Mouse (Mus musculus) brain, embryonic 14.5 days (tissue): ENCODE measurements around the gene Gm12184. TPM values are rescaled to one million over a fixed set of nuclear protein-coding genes. Genes with fewer than 3 reads are reported as not detected.
"Not testable (repeated sequence)": the region's sequence is repeated elsewhere in the genome, so short reads cannot be mapped to it uniquely, and the experiment has no call there.

Source experiments
- DNase-seq: peaks from one replicate; pipeline ENCODE4 v3.0.0-alpha.2; 2011; ENCODE audit warnings: low read depth
- CTCF ChIP-seq: fragments of 200-500 bp; IDR thresholded peaks from 2 replicates; pipeline ENCODE4 v1.5.1; 2012; ENCODE audit warnings: inconsistent platforms, mild to moderate bottlenecking, moderate library complexity, borderline replicate concordance; ENCODE audit not compliant: insufficient read depth, insufficient read length; ENCODE audit errors: extremely low read depth
- POLR2A ChIP-seq: fragments of 200-500 bp; IDR thresholded peaks from 2 replicates; pipeline ENCODE4 v1.6.1; 2012; ENCODE audit warnings: mild to moderate bottlenecking, inconsistent platforms, borderline replicate concordance; ENCODE audit not compliant: poor library complexity, insufficient read depth, insufficient read length, severe bottlenecking; ENCODE audit errors: extremely low read depth
- polyA plus RNA-seq: library from polyadenylated mRNA; depleted of rRNA; stranded (reverse); fragments of >200 nt; gene quantifications from 2 replicates; pipeline ENCODE4 v1.2.3, GENCODE M21; 2012

Gene Gm12184
- polyA plus RNA-seq, 1 experiment = 34.5 TPM

DNA sequence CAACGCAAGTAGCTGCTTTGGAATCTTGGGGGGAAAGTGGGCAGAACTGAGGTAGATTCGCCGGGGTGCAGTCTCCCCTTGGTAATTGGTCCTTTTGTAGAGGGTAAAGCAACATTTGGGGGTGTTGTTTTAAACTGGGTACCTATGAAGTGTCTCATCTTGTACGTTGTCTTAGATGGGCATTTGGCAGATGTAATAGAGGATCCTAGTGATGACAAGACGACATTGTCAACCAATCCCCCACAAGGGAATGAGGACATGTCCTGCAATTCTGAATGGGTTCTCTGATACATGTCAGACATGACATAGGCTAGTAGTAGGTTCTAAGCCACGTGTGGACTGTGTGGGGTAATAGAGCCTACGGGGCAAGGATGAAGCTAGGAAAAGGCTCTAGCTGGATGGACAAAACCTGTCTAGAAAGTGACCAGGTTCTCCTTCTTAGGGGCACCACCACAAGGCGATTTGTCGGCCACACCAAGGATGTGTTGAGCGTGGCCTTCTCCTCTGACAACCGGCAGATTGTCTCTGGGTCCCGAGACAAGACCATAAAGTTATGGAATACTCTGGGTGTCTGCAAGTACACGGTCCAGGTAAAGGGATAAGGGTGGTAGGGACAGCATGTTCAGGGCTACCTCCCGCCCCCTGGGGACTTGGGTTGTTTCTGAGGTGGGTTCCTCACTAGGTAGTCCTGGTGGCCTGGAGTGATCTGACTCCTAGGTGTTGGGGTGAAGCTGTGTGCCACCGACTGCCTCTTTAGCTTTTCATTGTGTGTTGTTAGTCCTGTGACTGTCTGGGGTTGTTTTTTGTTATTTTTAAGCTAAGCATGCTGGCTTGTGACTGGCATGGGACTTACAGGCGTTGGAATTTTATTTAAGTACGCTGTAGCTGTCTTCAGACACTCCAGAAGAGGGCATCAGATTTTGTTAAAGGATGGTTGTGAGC lies 24.4 kb downstream of the Gm12184 start:
- no peak for DNase-seq
- TF ChIP-seq CTCF (no peak), POLR2A (no peak)

GRCm38 (mm10) chr11:48799921-48800701 lies 26.3 kb downstream of the Gm12184 start, which contains the start of gene Rack1:
Gene Rack1 (plus strand): TSS chr11:48800332.
- DNase-seq = peak; percentile 98
- TF ChIP-seq POLR2A (peak; percentile 60; the same call in 1 of the 2 replicates), CTCF (no peak)

GRCm38 (mm10) chr11:48798984-48799920 lies 27.2 kb downstream of the Gm12184 start:
- no peak for TF ChIP-seq CTCF
- no peak for TF ChIP-seq POLR2A
- DNase-seq = no peak

GRCm38 (mm10) chr11:48798308-48798707 lies 28.1 kb downstream of the Gm12184 start:
- no peak for DNase-seq
- TF ChIP-seq CTCF (no peak), POLR2A (no peak)

DNA sequence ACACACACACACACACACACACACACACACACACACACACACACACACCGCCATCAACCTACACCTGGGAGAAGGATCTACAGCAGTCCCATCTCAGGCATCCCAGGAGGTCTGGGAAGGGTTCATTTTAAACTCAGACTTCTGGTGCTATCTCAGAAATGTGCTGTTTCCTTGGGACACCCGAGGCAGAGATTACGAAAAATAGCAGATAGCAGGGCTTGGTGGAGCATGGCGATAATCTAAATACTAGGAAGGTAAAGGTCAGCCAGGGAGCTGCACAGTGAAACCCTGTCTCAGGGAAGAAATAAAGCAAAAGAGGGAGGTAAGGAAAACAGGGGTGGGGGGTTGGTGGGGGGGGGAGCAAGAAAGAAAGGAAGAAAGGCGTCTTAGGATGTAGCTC lies 29.2 kb downstream of the Gm12184 start:
- DNase-seq = no peak
- TF ChIP-seq CTCF = no peak
- no peak for TF ChIP-seq POLR2A

GRCm38 (mm10) chr11:48796290-48796689 lies 30.2 kb downstream of the Gm12184 start:
- no peak for DNase-seq
- TF ChIP-seq POLR2A (no peak), CTCF (peak; percentile 1; the same call in 1 of the 2 replicates)

DNA sequence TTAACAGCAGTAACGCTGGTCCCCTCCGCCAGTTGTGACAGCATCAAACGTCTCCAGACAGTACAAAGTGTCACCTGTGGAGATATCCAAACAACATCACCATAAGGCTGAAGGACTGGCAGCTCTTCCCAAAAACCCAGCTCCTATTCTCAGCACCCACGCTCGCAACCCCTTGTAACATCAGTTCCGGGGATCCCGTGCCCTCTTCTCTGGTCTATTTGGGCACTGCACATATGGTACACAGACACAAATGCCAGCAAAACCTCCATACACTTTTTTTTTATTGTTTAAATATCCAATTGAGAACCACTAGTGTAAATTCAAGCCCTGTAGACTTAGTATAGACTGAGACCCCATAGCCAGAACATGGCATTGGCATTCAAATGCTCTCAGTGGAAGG lies 31.2 kb downstream of the Gm12184 start:
- DNase-seq = no peak
- TF ChIP-seq CTCF = no peak

- TF ChIP-seq CTCF (no peak), POLR2A (no peak)
- DNase-seq = no peak
Measured at GRCm38 (mm10) chr11:48793184-48793583, 33.3 kb downstream of the Gm12184 start.

DNA sequence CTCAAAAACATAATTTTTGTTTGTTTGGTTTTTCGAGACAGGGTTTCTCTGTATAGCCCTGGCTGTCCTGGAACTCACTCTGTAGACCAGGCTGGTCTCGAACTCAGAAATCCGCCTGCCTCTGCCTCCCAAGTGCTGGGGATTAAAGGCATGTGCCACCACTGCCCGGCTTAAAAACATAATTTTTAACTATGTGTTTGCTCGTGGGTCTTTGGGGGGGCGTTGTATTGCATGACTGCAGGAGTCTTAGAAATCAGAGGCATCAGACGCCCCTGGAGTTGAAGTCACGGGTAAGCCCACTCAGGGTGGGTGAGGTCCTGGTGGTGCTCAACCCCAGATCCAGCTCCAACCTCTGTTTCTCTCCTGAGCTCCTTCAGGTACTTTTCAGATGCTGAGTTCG lies 34.6 kb downstream of the Gm12184 start:
- DNase-seq = not testable (repeated sequence)

DNA sequence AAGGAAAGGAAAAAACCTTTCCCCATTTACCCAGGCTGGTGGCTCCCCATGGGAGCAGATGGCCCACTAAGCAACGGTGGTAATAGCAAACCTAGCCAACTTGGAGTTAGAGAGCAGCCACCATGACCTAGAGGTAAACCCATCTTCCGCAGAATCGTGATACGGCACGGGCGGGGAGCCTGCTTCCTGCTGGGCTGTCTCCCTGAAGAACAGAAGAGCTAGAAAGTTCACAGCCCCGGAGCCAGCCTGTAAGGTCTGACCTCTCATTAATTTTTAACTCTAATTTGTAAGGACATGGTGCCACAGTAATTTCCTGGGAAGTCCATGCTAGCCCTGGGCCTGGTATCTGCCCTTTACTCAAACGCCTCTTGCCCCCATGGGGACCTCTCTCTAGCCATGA lies 35.5 kb downstream of the Gm12184 start:
- TF ChIP-seq POLR2A (no peak), CTCF (no peak)

DNA sequence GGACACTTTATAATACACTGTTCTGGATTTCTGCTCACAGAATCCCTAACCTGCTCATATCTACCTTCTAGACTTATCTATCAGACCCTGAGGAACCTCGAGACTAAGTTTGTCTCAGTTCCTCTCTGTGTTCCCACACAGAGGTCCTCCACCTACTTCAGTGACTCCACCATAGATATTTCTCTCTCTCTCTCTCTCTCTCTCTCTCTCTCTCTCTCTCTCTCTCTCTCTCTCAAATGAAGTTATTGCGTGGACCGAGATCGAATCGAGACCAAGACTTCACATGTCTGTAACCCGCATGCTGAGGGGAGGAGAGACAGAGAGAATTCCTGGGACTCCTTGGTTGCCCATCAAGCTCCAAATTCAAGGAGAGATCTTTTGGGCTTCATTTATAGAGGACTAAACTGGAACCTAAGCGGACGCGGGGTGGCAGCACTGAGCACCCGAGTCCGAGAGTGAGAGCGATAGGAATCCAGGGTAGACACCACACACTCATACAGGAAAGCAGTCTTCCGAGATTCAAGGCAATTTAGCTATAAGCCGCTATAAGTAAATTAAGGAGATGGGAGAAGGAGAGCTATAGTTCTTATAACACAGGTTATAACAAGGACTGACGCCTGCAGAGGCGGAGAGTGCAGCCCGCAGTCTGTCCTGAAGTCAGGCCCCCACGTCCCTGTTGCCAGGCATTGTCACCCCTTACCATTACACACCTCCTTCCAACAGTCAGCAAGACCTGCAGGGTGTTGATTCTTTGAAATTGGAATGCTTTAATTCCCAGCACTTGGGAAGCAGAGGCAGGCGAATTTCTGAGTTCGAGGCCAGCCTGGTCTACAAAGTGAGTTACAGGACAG lies 36.3 kb downstream of the Gm12184 start:
- DNase-seq = peak; percentile 89
- TF ChIP-seq CTCF (peak; percentile 89), POLR2A (no peak)

More for the DNA sequence above, 35.5 kb downstream of the Gm12184 start:
- no peak for DNase-seq

DNA sequence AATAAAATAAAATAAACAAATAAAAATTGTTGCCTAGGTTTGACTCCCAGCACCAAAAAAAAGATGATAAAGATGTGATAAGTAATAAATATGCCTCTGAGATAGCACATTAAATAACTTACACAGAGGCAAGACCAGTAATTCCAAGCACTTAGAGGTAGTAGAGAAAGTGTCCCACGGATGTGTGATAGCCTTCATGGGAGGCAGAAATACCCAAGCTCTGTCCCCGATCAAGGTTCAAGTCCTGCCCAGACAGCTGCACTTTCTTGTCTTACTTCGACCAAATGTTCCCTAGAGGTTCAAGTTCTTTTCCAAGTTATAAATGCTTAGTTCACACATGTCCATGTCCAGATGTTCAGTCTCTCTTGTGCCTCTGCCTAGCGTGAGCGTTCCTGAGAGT lies 37.2 kb downstream of the Gm12184 start:
- DNase-seq = no peak
- TF ChIP-seq POLR2A (no peak), CTCF (no peak)
